Mouse (Mus musculus): Measurements from ENCODE around the gene Celf1. TPM values are rescaled to one million over a fixed set of nuclear protein-coding genes. Genes with fewer than 3 reads are reported as not detected.

The Celf1 gene
- polyA plus RNA-seq, 1 experiment: 48.6 TPM

GRCm38 (mm10) chr2:90913671-90914070 lies 26.5 kb upstream of the Celf1 start:
- Histone ChIP-seq H3K4me1 (ENCODE audit: control insufficient read depth, insufficient read depth, low read length) (peaks cover 23% of the 10 kb centered on the region), H3K4me3 (ENCODE audit: insufficient read depth, low read length) (no peak overlapping the region), H3K27ac (ENCODE audit: insufficient read depth, low read depth, low read length) (no peak overlapping the region)
- TF ChIP-seq CTCF (IDR thresholded peaks at IDR 0.05; ENCODE audit: low read depth, low read length): no peak
- no peak for TF ChIP-seq POLR2A (IDR thresholded peaks at IDR 0.05; ENCODE audit: borderline replicate concordance, low read depth, low read length)

DNA sequence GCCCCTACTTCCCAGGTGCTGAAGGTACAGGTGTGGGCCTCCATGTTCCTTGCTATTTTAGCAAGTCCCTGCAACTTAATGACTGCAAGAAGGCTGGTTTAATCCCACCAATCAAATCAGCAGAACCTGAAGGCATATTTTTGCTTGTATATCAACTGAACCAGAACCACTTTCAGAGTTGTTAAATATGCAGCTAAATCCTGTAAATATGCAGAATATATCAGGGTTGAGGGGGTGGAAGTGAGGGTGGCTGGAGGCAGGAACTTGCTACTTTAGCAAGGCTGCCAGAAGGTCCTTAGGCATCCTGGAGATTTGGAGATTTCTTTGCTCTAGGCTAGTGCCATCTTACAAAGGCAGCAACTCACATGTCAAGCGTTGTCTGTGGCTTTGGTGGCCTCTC lies 24.7 kb upstream of the Celf1 start:
- TF ChIP-seq CTCF (IDR thresholded peaks at IDR 0.05; ENCODE audit: low read depth, low read length): no peak
- TF ChIP-seq POLR2A (IDR thresholded peaks at IDR 0.05; ENCODE audit: borderline replicate concordance, low read depth, low read length): no peak
- Histone ChIP-seq H3K27ac (ENCODE audit: insufficient read depth, low read depth, low read length) (no peak overlapping the region), H3K4me3 (ENCODE audit: insufficient read depth, low read length) (no peak overlapping the region), H3K4me1 (ENCODE audit: control insufficient read depth, insufficient read depth, low read length) (peaks cover 24% of the 10 kb centered on the region)

- H3K27ac ChIP-seq (ENCODE audit: insufficient read depth, low read depth, low read length): peak overlapping the region; percentile 61
- peaks cover 21% of the 10 kb centered on the region for H3K4me1 ChIP-seq (ENCODE audit: control insufficient read depth, insufficient read depth, low read length)
- peak overlapping the region; percentile 85 for H3K4me3 ChIP-seq (ENCODE audit: insufficient read depth, low read length)
- TF ChIP-seq CTCF (IDR thresholded peaks at IDR 0.05; ENCODE audit: low read depth, low read length) (no peak), POLR2A (IDR thresholded peaks at IDR 0.05; ENCODE audit: borderline replicate concordance, low read depth, low read length) (no peak)
Measured at GRCm38 (mm10) chr2:90916560-90917232, 23.5 kb upstream of the Celf1 start.

GRCm38 (mm10) chr2:90917233-90917998 lies 22.8 kb upstream of the Celf1 start:
- H3K4me1 ChIP-seq (ENCODE audit: control insufficient read depth, insufficient read depth, low read length): peaks cover 23% of the 10 kb centered on the region
- TF ChIP-seq POLR2A (IDR thresholded peaks at IDR 0.05; ENCODE audit: borderline replicate concordance, low read depth, low read length) (no peak), CTCF (IDR thresholded peaks at IDR 0.05; ENCODE audit: low read depth, low read length) (no peak)
- H3K4me3 ChIP-seq (ENCODE audit: insufficient read depth, low read length): peak overlapping the region; percentile 85
- peak overlapping the region; percentile 61 for H3K27ac ChIP-seq (ENCODE audit: insufficient read depth, low read depth, low read length)

DNA sequence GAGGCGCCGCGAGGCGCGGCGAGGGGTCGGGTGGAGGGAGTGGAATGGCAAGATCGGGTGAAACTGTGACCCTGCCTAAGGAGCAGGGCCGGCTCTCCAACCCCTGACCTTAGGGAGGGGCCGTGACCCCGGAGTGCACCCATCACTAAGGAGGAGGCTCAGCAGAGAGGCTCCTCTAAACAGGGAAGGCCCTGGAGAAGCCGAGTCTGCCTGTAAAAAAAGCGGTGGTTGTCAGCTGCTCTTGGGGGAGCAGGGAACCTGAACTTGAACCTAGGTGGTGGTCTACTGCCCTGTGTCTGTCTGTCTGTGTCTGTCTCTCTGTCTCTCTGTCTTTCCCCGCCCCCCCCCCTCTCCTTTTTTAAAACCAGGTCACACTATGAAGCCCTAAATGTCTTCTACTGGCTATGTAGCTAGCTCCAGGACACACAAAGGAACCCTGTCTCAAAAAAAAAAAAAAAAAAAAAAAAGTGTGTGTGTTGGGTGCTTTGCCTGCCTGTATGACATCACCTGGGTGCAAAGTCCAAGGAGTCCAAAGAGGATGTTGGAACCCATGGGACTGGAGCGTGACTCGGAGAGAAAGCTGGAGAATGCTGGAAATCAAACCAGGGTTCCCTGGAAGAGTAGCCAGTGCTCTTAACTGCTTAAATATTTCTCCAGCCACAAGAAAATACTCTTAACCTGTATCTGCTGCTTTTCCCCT lies 22.0 kb upstream of the Celf1 start:
- Histone ChIP-seq H3K4me3 (ENCODE audit: insufficient read depth, low read length) (peak overlapping the region; percentile 85), H3K27ac (ENCODE audit: insufficient read depth, low read depth, low read length) (peak overlapping the region; percentile 61), H3K4me1 (ENCODE audit: control insufficient read depth, insufficient read depth, low read length) (peaks cover 30% of the 10 kb centered on the region)
- TF ChIP-seq CTCF (IDR thresholded peaks at IDR 0.05; ENCODE audit: low read depth, low read length) (no peak), POLR2A (IDR thresholded peaks at IDR 0.05; ENCODE audit: borderline replicate concordance, low read depth, low read length) (peak; percentile 49; the same call in 1 of the 2 replicates)

- no peak overlapping the region for H3K27ac ChIP-seq (ENCODE audit: insufficient read depth, low read depth, low read length)
Measured at GRCm38 (mm10) chr2:90921178-90921577, 19.0 kb upstream of the Celf1 start.

DNA sequence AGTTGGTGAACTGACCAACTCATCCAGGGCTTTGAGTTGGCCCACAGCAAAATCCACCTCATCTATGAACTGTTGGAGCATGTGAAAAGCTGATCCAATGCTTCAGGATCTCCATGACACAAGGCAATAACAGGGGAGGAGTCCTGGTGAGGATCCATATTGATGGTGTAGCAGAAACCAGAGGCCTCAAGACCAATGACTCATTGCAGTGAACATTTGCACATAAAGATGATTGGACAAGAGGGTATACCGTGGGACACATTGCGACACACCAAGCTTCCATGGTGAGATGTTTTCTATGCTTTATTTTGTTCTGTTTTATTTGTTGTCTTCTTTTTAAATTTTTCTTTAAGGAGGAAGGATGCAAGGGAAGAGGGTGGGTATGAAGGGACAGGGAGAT lies 17.5 kb upstream of the Celf1 start:
- no peak overlapping the region for H3K4me3 ChIP-seq (ENCODE audit: insufficient read depth, low read length)
- no peak for TF ChIP-seq POLR2A (IDR thresholded peaks at IDR 0.05; ENCODE audit: borderline replicate concordance, low read depth, low read length)
- no peak for TF ChIP-seq CTCF (IDR thresholded peaks at IDR 0.05; ENCODE audit: low read depth, low read length)

More at GRCm38 (mm10) chr2:90921178-90921577, 19.0 kb upstream of the Celf1 start:
- TF ChIP-seq CTCF (IDR thresholded peaks at IDR 0.05; ENCODE audit: low read depth, low read length): no peak
- TF ChIP-seq POLR2A (IDR thresholded peaks at IDR 0.05; ENCODE audit: borderline replicate concordance, low read depth, low read length): no peak
- Histone ChIP-seq H3K4me1 (ENCODE audit: control insufficient read depth, insufficient read depth, low read length) (peaks cover 24% of the 10 kb centered on the region), H3K4me3 (ENCODE audit: insufficient read depth, low read length) (no peak overlapping the region)

DNA sequence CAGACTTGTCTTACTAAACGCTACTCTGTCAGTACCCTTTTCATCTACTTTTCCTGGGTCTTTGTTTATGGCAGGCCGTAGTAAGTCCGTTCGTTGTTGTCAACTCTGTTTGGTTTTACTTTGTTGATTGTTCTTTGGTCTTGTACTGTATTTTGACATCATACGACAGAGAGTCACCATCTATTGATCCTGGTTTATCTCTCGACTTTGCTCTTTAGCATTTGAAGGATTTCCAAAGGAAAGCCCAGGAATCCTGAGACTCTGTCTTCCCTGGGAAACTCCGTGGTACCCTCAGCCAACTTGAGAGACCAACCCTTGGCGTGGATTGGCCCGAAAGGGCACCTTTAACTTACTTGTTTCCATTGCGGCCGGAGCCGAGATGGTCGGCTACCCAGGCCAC lies 11.6 kb upstream of the Celf1 start:
- Histone ChIP-seq H3K4me1 (ENCODE audit: control insufficient read depth, insufficient read depth, low read length) (0 out of 2 replicates have a peak, but pooled peaks cover 5% of the 10 kb centered on the region), H3K4me3 (ENCODE audit: insufficient read depth, low read length) (no peak overlapping the region), H3K27ac (ENCODE audit: insufficient read depth, low read depth, low read length) (no peak overlapping the region)
- no peak for TF ChIP-seq POLR2A (IDR thresholded peaks at IDR 0.05; ENCODE audit: borderline replicate concordance, low read depth, low read length)
- no peak for TF ChIP-seq CTCF (IDR thresholded peaks at IDR 0.05; ENCODE audit: low read depth, low read length)

More for the DNA sequence above, 17.5 kb upstream of the Celf1 start:
- Histone ChIP-seq H3K4me1 (ENCODE audit: control insufficient read depth, insufficient read depth, low read length) (peaks cover 22% of the 10 kb centered on the region), H3K27ac (ENCODE audit: insufficient read depth, low read depth, low read length) (no peak overlapping the region)

- H3K27ac ChIP-seq (ENCODE audit: insufficient read depth, low read depth, low read length): no peak overlapping the region
- 0 out of 2 replicates have a peak, but pooled peaks cover 5% of the 10 kb centered on the region for H3K4me1 ChIP-seq (ENCODE audit: control insufficient read depth, insufficient read depth, low read length)
- TF ChIP-seq POLR2A (IDR thresholded peaks at IDR 0.05; ENCODE audit: borderline replicate concordance, low read depth, low read length) (no peak), CTCF (IDR thresholded peaks at IDR 0.05; ENCODE audit: low read depth, low read length) (no peak)
- H3K4me3 ChIP-seq (ENCODE audit: insufficient read depth, low read length): no peak overlapping the region
Measured at GRCm38 (mm10) chr2:90931829-90932228, 8.4 kb upstream of the Celf1 start.

All from bone marrow macrophage, adult 2 months (primary cell).